Mouse (Mus musculus) left cerebral cortex, postnatal 36 days (tissue): ENCODE measurements around the gene Btrc. TPM values are rescaled to one million over a fixed set of nuclear protein-coding genes. Genes with fewer than 3 reads are reported as not detected.
"Not testable (repeated sequence)": the region's sequence is repeated elsewhere in the genome, so short reads cannot be mapped to it uniquely, and the experiment has no call there.

ENCODE experiments used
- DNase-seq, 2 experiments: peaks; one replicate each; pipeline ENCODE4 v3.0.0; 2021 to 2022; ENCODE audit warnings: low spot score in 2 of 2, mixed read lengths in 1 of 2
- intact Hi-C: fragments of 180-260 bp; cut with DNase I; formaldehyde crosslinking; loops from one replicate; pipeline ENCODE4 v1.15.1; 2025
- total RNA-seq, 2 experiments: library from RNA; stranded (reverse); gene quantifications; 2 replicates each; pipeline ENCODE4 v1.2.3; 2021

Gene Btrc
- total RNA-seq, 2 experiments from 2014 or later, result 102 to 103 TPM

GRCm38 (mm10) chr19:45511406-45511805 is 147.9 kb downstream of the Btrc start:
- no peak for DNase-seq
- intact Hi-C loops, result no loop called here

GRCm38 (mm10) chr19:45515341-45515740 is 151.8 kb downstream of the Btrc start:
- DNase-seq, result no peak
- intact Hi-C loops, result no loop called here

- intact Hi-C loops, result no loop called here
- no peak for DNase-seq
Measured at GRCm38 (mm10) chr19:45516264-45516663, 152.7 kb downstream of the Btrc start.

GRCm38 (mm10) chr19:45527382-45527781 is 163.8 kb downstream of the Btrc start:
- no peak for DNase-seq
- intact Hi-C loops, result no loop called here

GRCm38 (mm10) chr19:45527931-45528534 is 164.5 kb downstream of the Btrc start:
- DNase-seq, result no peak
- intact Hi-C loops, result no loop called here

GRCm38 (mm10) chr19:45529294-45529693 is 165.8 kb downstream of the Btrc start:
- intact Hi-C loops, result no loop called here
- no peak for DNase-seq

- intact Hi-C loops, result no loop called here
Measured at GRCm38 (mm10) chr19:45530200-45530995, 166.9 kb downstream of the Btrc start.

GRCm38 (mm10) chr19:45531554-45531953 is 168.0 kb downstream of the Btrc start:
- no peak for DNase-seq
- intact Hi-C loops, result no loop called here

More at GRCm38 (mm10) chr19:45530200-45530995, 166.9 kb downstream of the Btrc start:
- no peak for DNase-seq

GRCm38 (mm10) chr19:45533617-45534016 is 170.1 kb downstream of the Btrc start:
- intact Hi-C loops, result no loop called here
- no peak for DNase-seq

- intact Hi-C loops, result no loop called here
- no peak for DNase-seq
Measured at GRCm38 (mm10) chr19:45535214-45535735, 171.7 kb downstream of the Btrc start.

- intact Hi-C loops, result no loop called here
- DNase-seq, result no peak
Measured at GRCm38 (mm10) chr19:45535929-45536328, 172.4 kb downstream of the Btrc start.

- DNase-seq, result no peak
- intact Hi-C loops, result no loop called here
Measured at GRCm38 (mm10) chr19:45537505-45537904, 174.0 kb downstream of the Btrc start.

GRCm38 (mm10) chr19:45540657-45541408 is 177.3 kb downstream of the Btrc start:
- intact Hi-C loops, result loop anchor here (5.0 to 10.0 kb wide), 3 partner anchors 54 to 466 kb away; partner anchors contain the start of gene Kazald1
- no peak for DNase-seq

GRCm38 (mm10) chr19:45541409-45542041 is 178.0 kb downstream of the Btrc start:
- intact Hi-C loops, result loop anchor here (5.0 to 10.0 kb wide), 3 partner anchors 54 to 467 kb away; partner anchors contain the start of gene Kazald1
- DNase-seq, result peak; percentile 52 to 53

GRCm38 (mm10) chr19:45542061-45542460 is 178.5 kb downstream of the Btrc start:
- no peak for DNase-seq
- intact Hi-C loops, result loop anchor here (5.0 to 10.0 kb wide), 3 partner anchors 55 to 467 kb away; partner anchors contain the start of gene Kazald1

- intact Hi-C loops, result loop anchor here (5.0 to 10.0 kb wide), 3 partner anchors 57 to 470 kb away; partner anchors contain the start of gene Kazald1
- no peak for DNase-seq
Measured at GRCm38 (mm10) chr19:45544152-45544924, 180.8 kb downstream of the Btrc start.

GRCm38 (mm10) chr19:45544925-45545321 is 181.4 kb downstream of the Btrc start:
- DNase-seq, result peak; percentile 74 to 79
- intact Hi-C loops, result loop anchor here (1.0 to 10.0 kb wide), 4 partner anchors 58 to 470 kb away; partner anchors contain the start of gene Kazald1

- DNase-seq, result not testable (repeated sequence)
- intact Hi-C loops, result loop anchor here (10.0 kb wide), 2 partner anchors 243 to 473 kb away; partner anchors contain the start of gene Kazald1
Measured at GRCm38 (mm10) chr19:45548196-45548595, 184.7 kb downstream of the Btrc start.
